Mouse (Mus musculus): ENCODE measurements around the gene Sulf2.

GRCm38 (mm10) chr2:166121681-166122355, 33.6 kb downstream of the Sulf2 start:
- no peak for TF ChIP-seq CTCF (conservative IDR thresholded peaks at IDR 0.05; ENCODE audit: insufficient read depth, insufficient read length, low read depth, low read length)
- no peak for TF ChIP-seq POLR2A (IDR thresholded peaks at IDR 0.05; ENCODE audit: low read depth, low read length)
